Mouse (Mus musculus) cerebellum, adult 2 months (tissue): ENCODE measurements around the gene Tmed6.

Experiments
- CTCF ChIP-seq: fragments of 200-500 bp; IDR thresholded peaks from 2 replicates; pipeline ENCODE4 v1.5.1; 2011; ENCODE audit warnings: low read depth, mild to moderate bottlenecking, control low read depth, low read length, moderate library complexity, borderline replicate concordance; ENCODE audit not compliant: insufficient read depth
- POLR2A ChIP-seq: fragments of 200-500 bp; IDR thresholded peaks from 2 replicates; pipeline ENCODE4 v1.6.1; 2011; ENCODE audit warnings: low read length, control low read depth, borderline replicate concordance; ENCODE audit not compliant: insufficient read depth

GRCm38 (mm10) chr8:107046976-107047375, 18.5 kb downstream of the Tmed6 start:
- TF ChIP-seq CTCF = no peak
- TF ChIP-seq POLR2A = no peak
